Mouse (Mus musculus) embryo, embryonic 11.5 days (tissue): ENCODE measurements around the gene Tcl1b2.
"Not testable (repeated sequence)": the region's sequence is repeated elsewhere in the genome, so short reads cannot be mapped to it uniquely, and the experiment has no call there.

ENCODE experiments used
- DNase-seq: peaks from one replicate; pipeline ENCODE4 v3.0.0-alpha.2; 2012; ENCODE audit warnings: low read depth, low spot score

The Tcl1b2 gene

DNA sequence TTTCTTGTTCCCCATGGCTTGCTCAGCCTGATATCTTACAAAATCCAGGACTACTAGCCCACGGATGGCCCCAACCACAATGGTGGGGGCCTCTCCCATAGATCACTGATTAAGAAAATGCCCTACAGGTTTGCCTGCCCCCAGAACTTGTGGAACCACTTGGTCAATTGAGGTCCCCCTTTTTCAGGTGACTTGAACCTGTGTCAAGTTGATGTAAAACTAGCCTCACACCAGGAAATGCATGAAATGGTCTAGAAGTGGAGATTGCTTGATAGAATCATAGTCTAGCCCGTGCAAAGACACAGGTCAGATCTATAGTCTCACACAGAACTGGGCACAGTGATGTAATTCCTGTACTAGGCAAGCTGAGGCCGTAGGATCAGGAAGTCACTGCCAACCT lies at the start of gene Tcl1b2:
Gene Tcl1b2 (plus strand): TSS at position 301 of the 400 bp plus-strand sequence.
- no peak for DNase-seq

DNA sequence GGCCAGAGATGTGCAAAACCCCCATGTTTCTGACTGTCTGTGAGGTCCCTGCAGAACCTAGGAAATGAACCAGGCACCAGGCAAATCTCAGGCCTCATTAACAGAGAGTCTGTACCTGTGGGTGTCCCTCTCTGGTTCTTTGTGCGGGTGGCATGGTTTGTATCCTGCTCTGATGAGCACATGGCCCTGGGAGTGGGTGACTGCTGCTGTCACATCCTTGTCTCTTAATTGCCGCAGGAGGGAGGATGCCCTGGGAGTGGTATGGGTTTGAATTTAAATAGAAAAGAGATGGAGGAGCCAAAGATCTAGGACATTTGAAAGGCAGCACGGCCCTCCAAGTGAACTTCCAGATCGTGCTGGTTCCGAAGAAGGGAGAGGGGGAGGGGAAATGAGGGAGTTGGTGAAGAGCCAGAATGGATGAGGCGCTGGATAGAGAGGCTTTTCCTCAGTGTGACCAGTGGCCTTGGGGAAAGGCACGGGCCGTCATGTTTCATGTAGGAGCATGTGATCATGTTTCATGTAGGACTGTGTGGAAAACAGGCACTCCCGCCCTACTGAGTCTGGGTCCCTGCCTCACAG lies 46.3 kb upstream of the Tcl1b2 start:
- DNase-seq, result no peak

DNA sequence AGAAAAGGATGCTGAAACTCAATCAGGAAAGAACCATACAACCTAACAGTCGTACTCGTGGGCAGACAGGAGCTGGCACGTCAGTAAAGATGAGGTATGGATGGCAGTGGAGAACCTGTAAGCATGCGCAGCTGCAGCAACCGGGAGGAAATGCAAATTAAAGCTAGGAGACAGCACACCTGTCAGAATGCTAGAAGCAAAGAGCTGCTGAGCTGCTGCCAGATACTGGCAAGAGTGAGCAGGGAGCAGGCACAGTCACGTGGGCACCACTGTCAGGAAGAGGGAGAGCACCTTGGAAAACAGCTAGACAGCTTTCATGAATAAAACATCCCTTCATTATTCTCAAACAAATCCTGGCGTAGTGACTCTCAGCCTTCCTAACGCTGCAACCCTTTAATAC lies 42.9 kb upstream of the Tcl1b2 start:
- DNase-seq, result no peak

DNA sequence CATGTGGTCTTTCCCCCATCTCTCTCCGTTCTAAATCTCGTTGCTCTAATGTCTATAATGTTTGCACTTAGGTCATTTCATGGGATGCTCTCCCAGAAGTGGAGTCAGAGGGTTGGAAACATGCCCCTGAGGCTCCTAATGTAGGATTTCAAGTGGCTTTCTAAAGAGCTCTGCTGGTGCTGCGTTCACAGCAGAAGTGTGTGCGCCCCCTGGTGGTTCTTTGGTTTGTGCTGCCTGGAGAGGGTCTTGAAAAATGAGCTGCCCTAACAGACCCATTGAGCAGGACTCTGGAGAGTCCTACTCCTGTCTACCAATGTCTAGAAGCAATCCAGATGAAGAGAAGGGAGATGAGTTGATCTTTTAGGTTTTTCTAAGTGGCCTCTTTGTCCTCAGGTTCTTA lies 41.8 kb upstream of the Tcl1b2 start:
- DNase-seq, result peak; percentile 70

DNA sequence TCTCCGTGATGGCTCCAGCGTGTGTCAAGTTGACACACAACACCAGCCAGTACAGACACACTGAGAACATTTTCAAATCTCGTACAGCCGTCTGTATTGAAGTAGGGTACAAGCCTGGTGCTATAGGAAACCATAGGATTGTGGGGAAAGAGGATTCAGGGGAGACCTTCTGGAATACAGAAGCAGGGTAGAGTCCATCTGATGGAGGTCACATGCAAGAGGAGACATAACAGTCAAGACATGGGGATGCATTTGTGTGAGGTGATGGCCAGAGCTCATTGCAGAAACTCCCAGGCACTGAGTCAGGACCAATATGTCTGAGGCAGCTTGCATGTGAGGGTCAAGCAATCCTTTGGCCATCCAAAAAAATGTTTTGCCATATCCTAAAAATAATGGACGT lies 40.5 kb upstream of the Tcl1b2 start:
- no peak for DNase-seq

DNA sequence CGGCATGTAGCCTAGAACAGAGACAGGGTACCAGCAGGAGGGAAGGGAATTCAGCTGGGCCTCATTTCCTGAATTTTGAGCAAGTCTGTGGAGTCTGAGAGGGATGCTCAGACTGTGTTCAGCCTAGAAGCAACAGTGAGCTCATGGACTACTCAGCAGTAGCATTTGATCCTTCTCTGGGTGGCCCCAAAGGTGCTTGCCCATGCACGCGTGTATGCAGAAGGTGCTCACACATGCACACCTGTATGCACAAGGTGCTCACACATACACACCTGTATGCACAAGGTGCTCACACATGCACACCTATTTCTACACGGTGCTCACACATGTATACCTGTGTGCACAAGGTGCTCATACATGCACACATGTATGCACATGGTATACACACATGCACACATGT lies 37.0 kb upstream of the Tcl1b2 start:
- DNase-seq, result no peak

DNA sequence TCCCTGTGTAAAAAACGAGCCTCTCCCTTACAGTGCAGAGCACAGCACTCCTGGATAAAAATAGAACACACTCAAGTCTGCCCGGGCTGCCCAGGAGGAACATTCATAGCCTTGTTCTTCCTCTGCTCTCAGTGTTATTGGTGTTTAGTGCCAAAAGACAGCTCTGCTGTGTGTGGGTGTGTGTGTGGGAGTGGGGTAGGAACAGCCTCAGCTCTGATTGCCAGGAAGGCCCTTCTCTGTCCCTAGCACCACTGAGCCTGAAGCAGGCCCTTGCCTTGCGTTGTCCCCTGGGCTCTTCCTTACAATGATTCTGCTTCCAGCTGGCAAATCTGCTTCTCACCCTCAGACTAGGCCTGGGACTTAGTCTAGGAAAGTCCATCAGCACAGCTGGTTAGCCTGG lies 36.4 kb upstream of the Tcl1b2 start:
- no peak for DNase-seq

DNA sequence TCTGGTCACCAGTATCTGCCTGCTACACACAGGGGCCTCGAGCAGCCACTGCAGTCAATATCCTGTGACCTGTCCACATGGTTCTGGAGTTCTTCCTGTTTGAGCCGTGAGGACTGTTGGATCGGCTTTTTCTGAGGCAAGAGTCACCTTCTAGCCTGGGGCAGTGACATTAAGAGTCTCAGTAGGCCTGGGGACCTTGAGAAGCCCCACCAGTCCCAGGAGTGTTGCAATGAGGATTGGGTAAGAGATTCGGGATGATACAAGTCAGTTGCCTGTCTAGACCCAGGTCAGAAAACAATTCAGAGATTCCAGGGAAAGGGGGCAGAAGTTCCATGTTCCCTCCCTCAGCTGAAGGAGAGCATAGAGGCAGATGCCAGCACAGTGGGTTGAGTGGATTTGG lies 36.0 kb upstream of the Tcl1b2 start:
- no peak for DNase-seq

DNA sequence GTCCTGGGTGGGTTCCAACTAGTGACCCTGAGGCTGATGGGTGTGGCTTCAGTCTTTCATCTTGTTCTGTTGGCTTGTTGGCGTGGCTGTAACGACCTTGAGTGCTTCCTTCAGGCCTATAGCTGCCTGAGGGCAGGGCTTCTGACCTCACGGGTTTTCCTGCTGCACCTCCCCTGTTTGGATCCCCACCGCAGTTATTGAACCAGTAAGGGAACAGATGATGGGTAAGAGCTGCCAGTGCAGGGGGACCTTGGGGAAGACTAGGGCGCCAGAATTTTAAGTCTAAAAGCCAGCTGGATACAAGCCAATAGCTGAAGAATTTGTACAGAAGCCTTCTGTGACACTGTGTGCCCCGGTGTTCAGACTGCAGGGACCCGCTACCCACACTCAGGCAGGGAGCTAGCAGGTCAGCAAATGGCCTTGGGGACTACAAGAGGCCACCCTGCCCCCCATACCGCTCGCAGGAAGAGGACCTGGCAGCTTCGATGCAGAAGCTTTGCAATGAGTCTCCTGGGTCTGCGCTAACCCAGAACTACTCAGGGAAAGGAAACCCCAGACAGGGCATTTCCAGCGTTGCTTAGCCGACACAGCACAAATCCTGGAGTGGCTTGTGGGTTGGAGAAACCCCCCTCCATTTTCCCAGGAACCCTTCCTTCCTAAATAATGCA lies 33.4 kb upstream of the Tcl1b2 start:
- no peak for DNase-seq

DNA sequence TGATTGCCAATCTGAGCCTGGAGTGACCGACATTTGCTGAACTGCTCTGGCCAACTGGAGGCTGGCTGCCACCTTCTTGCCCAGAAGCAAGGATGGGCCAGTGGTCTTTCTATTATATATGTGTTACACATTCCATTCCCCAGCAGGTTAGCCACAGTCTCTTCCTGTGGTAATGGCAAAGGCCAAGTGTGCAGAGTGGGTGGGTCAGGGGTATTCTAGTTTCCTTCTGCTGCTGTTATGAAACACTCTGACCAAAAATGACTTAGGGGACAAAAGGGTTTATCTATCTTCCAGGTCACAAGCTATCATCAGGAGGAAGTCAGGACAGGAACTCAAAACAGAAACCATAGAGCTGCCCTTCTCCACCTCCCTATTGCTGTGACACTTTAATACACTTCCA lies 29.2 kb upstream of the Tcl1b2 start:
- DNase-seq, result no peak

DNA sequence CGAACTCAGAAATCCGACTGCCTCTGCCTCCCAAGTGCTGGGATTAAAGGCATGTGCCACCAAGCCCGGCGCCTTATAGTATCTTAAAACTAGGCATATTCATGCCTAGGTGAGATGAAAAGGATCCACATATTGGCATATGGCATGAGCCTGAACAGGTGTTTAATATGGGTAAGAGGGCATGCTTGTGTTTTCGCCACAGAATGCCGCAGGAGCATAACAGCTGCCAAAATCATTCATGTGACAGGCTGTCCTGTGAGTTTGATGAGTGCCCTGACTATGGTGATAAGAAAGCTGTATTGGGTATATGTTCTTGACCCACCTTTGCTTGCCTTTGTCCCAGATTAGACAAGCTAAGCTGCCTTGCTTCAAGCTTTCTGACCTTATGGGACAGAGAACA lies 20.5 kb upstream of the Tcl1b2 start:
- no peak for DNase-seq

DNA sequence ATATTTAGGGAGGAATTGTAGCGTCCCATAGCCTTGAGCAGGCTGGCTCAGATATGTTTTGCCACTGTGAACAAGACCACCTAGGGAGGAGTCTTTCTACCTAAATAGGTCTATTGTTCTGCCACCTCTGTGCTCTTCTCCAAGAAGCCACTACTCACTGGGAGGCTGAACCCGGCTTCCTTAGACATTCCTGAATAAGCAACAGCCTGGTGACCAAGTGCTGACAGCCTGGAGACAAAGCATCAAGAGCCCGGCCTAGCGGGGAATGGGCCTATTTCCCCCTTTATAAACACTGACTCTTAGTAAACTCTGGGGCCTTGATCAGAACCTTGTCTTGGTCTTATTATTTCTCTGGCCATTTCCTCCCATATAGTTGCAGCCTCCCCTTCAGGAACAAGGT lies 19.3 kb upstream of the Tcl1b2 start:
- DNase-seq, result no peak

DNA sequence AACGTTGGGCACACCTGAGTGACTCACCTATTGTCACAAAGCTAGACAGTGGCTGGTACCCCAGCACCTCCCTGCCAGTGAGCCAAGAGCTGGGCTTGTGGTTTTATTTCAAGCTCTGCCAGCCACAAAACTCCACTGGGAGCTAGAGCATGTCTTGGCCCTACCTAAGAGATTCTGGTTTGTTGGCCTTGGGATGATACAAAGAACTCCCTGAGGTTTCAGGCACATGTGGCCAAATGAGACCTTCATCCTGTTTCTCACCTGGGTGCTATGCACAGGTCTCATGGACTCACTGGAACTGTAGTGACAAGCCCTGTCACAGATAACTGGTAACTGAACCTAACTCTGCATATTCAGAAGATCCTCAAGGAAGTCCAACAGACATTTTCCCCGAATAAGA lies 18.2 kb upstream of the Tcl1b2 start:
- no peak for DNase-seq

DNA sequence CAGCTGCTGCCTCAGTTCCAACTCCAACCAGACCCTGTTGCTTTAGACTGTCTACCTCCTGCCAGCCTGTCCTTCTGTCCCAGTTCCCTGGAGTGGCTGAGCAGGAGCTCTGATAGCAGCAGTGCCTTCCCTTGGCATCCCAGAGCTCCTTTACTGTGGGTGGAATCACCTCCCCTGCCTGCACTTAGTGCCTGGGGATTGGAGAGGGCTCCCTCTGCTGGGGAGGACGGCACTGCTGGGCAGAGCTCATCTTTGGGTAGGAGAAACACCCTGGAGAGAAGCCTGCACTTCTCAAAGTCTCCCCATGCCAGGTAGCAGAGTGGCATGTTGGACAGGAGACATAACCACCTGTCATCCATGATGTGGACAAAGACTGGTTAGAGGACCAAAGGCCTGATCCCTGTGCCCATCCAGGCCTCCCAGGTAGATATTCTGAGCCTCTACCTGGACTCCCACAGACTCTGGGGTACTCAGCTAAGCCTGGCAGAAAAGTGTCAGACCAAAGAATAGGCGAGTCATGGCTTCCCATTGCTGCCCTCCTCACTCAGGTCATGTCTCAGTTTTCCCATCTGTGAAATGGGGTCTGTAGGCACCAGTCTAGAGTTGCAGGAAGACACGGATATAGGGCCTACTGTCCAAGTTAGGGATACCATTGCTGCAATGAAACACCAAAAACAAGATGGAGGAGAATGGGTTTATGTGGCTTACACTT lies 16.2 kb upstream of the Tcl1b2 start:
- not testable (repeated sequence) for DNase-seq

DNA sequence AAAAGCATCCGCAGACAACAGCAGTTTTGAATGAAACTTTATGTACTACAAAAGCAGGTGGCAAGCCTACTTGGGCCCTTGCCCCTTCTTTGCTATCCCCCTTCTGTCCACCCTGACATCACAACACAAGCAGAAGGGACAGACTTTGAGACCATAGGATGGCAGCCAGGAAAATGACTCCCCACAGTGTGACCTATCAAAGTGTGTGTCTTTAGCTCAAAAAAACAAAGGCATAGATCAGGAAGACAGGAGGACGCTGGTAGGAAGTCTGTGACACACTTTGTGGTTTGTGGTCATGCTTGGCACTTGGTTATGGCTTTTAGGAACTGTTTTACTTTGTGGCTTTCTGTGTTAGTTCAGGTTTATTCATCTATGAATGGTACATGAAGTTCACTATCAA lies 11.6 kb upstream of the Tcl1b2 start:
- not testable (repeated sequence) for DNase-seq

DNA sequence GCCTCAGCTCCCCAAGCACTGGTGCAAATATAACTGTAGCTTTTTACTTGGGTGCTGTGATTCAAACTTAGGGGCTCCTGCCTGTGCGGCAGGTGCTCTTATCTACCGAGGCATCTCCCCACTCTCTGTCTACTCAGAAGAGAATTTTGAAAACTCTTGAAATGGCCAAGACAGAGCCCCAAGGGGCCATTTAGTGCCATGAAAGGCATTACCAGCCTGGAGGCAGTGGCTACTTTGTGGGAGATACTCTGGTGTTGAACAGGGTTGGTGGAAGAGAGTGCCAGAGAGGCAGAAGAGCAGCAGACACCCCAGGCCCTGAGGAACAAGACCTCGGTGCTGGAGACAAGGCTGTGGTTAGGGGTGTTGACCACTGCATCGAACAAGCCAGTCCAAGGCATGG lies 11.0 kb upstream of the Tcl1b2 start:
- not testable (repeated sequence) for DNase-seq

DNA sequence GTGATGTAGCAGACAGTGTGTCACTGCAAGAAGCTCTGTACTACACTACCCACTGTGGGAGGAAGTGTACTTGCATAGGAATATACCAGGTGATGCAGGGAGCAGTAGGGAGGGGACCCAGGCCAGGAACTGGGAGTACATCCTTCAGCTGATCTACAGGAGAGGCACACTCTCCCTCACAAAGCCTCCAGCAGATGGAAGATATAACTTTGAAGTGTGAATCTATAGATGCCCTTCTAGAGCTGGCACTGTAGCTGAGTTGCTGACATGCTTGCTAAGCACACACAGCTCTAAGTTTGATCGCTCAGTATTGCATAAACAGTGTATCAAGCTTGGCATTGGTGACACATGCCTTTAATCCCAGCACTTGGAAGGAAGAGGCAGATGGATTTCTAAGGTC lies 8.1 kb upstream of the Tcl1b2 start:
- DNase-seq, result not testable (repeated sequence)

DNA sequence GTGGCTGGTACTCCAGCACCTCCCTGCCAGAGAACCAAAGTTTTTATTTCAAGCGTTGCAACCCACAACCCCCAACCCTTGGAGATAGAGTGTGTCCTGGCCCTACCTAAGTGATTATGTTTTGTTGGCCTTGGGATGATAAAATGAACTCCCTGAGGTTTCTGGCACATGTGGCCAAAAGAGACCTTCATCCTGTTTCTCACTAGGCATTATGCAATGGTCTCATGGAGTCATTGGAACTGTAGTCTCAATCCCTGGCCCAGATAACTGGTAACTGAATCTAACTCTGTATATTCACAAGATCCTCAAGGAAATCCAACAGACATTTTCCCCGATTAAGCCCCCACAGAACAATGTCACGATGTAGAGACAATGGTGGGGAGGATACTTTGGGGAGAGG lies 2.7 kb upstream of the Tcl1b2 start:
- no peak for DNase-seq

DNA sequence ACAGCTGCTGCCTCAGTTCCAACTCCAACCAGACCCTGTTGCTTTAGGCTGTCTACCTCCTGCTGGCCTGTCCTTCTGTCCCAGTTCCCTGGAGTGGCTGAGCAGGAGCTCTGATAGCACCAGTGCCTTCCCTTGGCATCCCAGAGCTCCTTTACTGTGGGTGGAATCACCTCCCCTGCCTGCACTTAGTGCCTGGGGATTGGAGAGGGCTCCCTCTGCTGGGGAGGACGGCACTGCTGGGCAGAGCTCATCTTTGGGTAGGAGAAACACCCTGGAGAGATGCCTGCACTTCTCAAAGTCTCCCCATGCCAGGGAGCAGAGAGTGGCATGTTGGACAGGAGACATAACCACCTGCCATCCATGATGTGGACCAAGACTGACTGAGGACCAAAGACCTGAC lies 886 bp upstream of the Tcl1b2 start:
- not testable (repeated sequence) for DNase-seq

DNA sequence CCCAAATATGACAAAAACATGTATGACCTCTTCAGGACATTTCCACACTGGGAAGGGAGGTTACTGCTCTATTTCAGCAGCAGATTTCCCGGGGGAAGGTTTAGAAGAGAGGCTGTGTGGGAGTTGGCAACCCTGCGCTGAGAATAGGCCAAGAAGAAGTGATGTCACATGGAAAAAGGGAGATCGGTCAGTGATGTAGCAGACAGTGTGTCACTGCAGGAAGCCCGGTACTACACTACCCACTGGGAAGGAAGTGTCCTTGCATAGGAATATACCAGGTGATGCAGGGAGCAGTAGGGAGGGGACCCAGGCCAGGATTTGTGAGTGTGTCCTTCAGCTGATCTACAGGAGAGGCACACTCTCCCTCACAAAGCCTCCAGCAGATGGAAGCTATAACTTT lies 9.5 kb downstream of the Tcl1b2 start:
- DNase-seq, result not testable (repeated sequence)

DNA sequence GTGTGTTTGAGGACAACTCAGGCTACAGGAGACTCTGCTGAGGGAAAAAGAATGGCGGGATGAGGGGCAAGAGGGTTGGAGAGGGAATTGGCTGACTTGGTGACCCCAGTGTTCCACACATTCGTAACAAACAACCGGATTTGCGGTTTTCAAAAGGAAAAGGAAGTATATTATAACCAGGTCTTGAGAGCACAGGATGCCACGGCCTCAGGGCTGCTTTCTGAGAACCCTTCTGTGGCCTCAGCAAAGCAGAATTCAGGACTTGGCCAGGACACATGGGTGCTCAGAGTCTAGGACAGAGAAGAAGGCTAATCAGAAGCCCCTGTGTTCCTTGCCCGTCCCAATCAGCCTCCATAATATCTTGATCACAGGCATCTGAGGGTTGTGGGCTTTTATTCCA lies 13.0 kb downstream of the Tcl1b2 start:
- no peak for DNase-seq

DNA sequence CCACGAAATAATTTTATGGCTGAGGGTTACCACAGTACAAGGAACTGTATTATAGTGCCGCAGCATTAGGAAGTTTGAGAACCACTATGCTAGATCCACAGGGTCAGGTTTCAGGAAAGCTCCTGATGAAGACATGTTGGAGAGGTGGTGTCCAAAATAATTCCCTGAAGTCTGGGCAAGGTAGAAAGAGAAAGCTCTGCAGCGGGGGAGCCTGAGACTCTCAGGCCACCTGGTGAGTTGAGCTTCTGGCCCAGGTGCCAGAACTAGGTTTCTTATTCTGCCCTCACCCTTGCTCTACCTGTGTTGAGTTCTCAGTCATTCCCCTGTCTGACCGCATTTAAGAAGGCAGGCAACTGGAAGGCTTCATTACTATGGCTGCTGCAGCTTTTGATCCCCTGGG lies 13.6 kb downstream of the Tcl1b2 start, which contains the start of gene Tcl1b1:
Gene Tcl1b1 (plus strand): TSS at position 301 of the 400 bp plus-strand sequence.
- DNase-seq, result no peak

DNA sequence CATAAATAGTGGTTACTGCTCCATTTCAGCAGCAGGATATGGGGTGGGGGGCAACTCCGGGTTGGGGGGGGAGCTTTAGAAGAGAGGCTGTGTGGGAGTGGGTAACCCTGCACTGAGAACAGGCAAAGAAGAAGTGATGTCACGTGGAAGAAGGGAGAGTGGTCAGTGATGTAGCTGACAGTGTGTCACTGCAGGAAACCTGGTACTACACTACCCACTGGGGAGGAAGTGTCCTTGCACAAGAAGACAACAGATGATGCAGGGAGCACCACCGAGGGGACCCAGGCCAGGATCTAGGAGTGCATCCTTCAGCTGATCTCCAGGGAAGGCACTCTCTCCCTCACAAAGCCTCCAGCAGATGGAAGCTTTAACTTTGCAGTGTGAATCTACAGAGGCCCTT lies 20.9 kb downstream of the Tcl1b2 start:
- DNase-seq, result no peak
